Mouse (Mus musculus): ENCODE measurements around the gene Smc3. TPM values are rescaled to one million over a fixed set of nuclear protein-coding genes. Genes with fewer than 3 reads are reported as not detected.
"Not testable (repeated sequence)": the region's sequence is repeated elsewhere in the genome, so short reads cannot be mapped to it uniquely, and the experiment has no call there.

Smc3 gene
- polyA plus RNA-seq, 1 experiment from 2014 or later: 78.8 TPM

- ATAC-seq (ENCODE audit: insufficient number of reproducible peaks, insufficient read depth, low FRiP score, low read depth); H3K4me3 ChIP-seq (ENCODE audit: low read depth, low read length); H3K36me3 ChIP-seq (ENCODE audit: control insufficient read depth, insufficient read depth, low read length); H3K4me2 ChIP-seq (replicated peaks; ENCODE audit: low read depth, low read length); H3K4me1 ChIP-seq (ENCODE audit: control insufficient read depth, insufficient read depth, low read length); H3K9ac ChIP-seq (replicated peaks; ENCODE audit: low read depth, low read length); H3K27me3 ChIP-seq (ENCODE audit: control insufficient read depth, insufficient read depth, low read length); H3K27ac ChIP-seq (ENCODE audit: low read length): not testable (repeated sequence)
- 93% methylated on average over 3 of the region's 3 CpGs for WGBS
- H3K9me3 ChIP-seq (ENCODE audit: control insufficient read depth, low read depth, low read length): peaks cover 15% of the 10 kb centered on the region; the same call in 1 of the 2 replicates
Observed at GRCm38 (mm10) chr19:53587686-53588085, 12.5 kb upstream of the Smc3 start.

DNA sequence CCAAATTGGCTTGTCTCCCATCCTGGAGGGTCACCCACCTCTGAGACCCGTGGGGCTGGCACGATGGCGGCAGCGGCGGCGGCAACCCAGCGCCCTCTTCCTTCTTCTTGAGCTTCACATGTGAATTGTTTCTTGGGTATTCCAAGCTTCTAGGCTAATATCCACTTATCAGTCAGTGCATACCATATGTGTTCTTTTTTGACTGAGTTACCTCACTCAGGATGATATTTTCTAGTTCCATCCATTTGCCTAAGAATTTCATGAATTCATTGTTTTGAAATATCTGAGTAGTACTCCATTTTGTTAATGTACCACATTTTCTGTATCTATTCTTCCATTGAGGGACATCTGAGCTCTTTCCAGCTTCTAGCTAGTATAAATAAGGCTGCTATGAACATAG, 11.2 kb upstream of the Smc3 start, which contains the start of gene Nutf2-ps1:
Nutf2-ps1 (minus strand) TSS at position 101 of the 400 bp plus-strand sequence.
- not testable (repeated sequence) for H3K4me2 ChIP-seq (replicated peaks; ENCODE audit: low read depth, low read length); H3K9ac ChIP-seq (replicated peaks; ENCODE audit: low read depth, low read length)

GRCm38 (mm10) chr19:53596723-53597474, 3.3 kb upstream of the Smc3 start:
- 71% methylated on average over 7 of the region's 7 CpGs for WGBS
- H3K9me3 ChIP-seq (ENCODE audit: control insufficient read depth, low read depth, low read length): no peaks in the 10 kb centered on the region
- no peak overlapping the region for H3K4me2 ChIP-seq (replicated peaks; ENCODE audit: low read depth, low read length)
- H3K9ac ChIP-seq (replicated peaks; ENCODE audit: low read depth, low read length): no peak overlapping the region
- no peak overlapping the region for H3K4me3 ChIP-seq (ENCODE audit: low read depth, low read length)
- no peaks in the 10 kb centered on the region for H3K27me3 ChIP-seq (ENCODE audit: control insufficient read depth, insufficient read depth, low read length)
- H3K4me1 ChIP-seq (ENCODE audit: control insufficient read depth, insufficient read depth, low read length): peaks cover 6% of the 10 kb centered on the region
- H3K36me3 ChIP-seq (ENCODE audit: control insufficient read depth, insufficient read depth, low read length): no peaks in the 10 kb centered on the region
- H3K27ac ChIP-seq (ENCODE audit: low read length): no peak overlapping the region
- ATAC-seq (ENCODE audit: insufficient number of reproducible peaks, insufficient read depth, low FRiP score, low read depth): no peak

More for the DNA sequence above, 11.2 kb upstream of the Smc3 start, which contains the start of gene Nutf2-ps1:
- whole genome bisulfite sequencing: 96% methylated on average over 7 of the region's 7 CpGs
- peaks cover 13% of the 10 kb centered on the region; the same call in 1 of the 2 replicates for H3K9me3 ChIP-seq (ENCODE audit: control insufficient read depth, low read depth, low read length)
- not testable (repeated sequence) for H3K36me3 ChIP-seq (ENCODE audit: control insufficient read depth, insufficient read depth, low read length); H3K4me1 ChIP-seq (ENCODE audit: control insufficient read depth, insufficient read depth, low read length); H3K27me3 ChIP-seq (ENCODE audit: control insufficient read depth, insufficient read depth, low read length); H3K4me3 ChIP-seq (ENCODE audit: low read depth, low read length); ATAC-seq (ENCODE audit: insufficient number of reproducible peaks, insufficient read depth, low FRiP score, low read depth); H3K27ac ChIP-seq (ENCODE audit: low read length)

DNA sequence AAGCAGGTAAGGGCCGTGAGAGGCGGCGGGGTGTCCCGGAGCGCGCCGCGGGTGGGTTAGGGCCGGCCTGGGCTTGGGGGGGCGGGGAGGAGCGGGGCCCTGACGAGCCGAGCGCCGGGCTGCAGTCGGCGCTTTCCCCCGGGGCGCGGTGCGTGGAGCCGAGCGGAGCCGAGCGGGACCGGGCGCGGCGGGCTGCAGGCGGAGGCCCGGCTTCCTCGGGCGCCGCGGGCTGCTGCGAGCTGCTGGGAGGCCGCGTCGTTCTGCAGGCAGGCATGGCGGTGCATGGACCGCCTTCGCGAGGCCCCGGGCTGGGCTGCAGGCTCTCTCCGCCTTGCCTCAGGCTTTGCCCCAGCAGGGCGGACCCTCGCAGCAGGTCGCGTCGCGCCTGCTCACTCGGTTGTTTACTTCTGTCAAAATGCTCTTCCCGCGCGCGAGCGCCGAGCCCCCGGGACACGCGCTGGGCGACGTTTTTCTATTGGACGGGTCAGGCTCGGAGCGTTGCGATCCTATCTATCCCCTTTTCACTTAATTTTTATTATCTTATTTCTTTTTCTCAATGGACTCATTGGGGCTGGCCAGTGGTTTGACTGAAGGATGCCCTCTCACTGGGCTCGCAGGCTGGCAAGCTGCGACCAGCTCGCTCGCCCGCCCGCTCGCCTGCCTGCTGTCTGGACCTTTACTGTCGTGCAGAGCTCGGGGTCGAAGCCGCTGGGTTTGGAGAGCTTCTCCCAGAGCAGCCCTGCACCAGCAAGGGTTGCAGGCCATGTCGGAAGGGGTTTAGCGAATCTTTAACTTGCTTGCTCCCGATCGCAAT, 558 bp downstream of the Smc3 start:
- Histone ChIP-seq H3K9me3 (ENCODE audit: control insufficient read depth, low read depth, low read length) (no peaks in the 10 kb centered on the region), H3K36me3 (ENCODE audit: control insufficient read depth, insufficient read depth, low read length) (peaks cover 4% of the 10 kb centered on the region), H3K9ac (replicated peaks; ENCODE audit: low read depth, low read length) (peak overlapping the region; percentile 94), H3K4me1 (ENCODE audit: control insufficient read depth, insufficient read depth, low read length) (peaks cover 12% of the 10 kb centered on the region), H3K27me3 (ENCODE audit: control insufficient read depth, insufficient read depth, low read length) (no peaks in the 10 kb centered on the region), H3K4me2 (replicated peaks; ENCODE audit: low read depth, low read length) (peak overlapping the region; percentile 98), H3K4me3 (ENCODE audit: low read depth, low read length) (peak overlapping the region; percentile 97), H3K27ac (ENCODE audit: low read length) (peak overlapping the region; percentile 94)
- under 1% methylated on average over 54 of the region's 82 CpGs for WGBS
- ATAC-seq (ENCODE audit: insufficient number of reproducible peaks, insufficient read depth, low FRiP score, low read depth): peak; percentile 73

GRCm38 (mm10) chr19:53601363-53601655, 1.1 kb downstream of the Smc3 start:
- ATAC-seq (ENCODE audit: insufficient number of reproducible peaks, insufficient read depth, low FRiP score, low read depth): no peak
- Histone ChIP-seq H3K27me3 (ENCODE audit: control insufficient read depth, insufficient read depth, low read length) (no peaks in the 10 kb centered on the region), H3K9me3 (ENCODE audit: control insufficient read depth, low read depth, low read length) (no peaks in the 10 kb centered on the region), H3K4me2 (replicated peaks; ENCODE audit: low read depth, low read length) (peak overlapping the region; percentile 98), H3K4me3 (ENCODE audit: low read depth, low read length) (peak overlapping the region; percentile 97), H3K4me1 (ENCODE audit: control insufficient read depth, insufficient read depth, low read length) (peaks cover 12% of the 10 kb centered on the region), H3K36me3 (ENCODE audit: control insufficient read depth, insufficient read depth, low read length) (peaks cover 5% of the 10 kb centered on the region), H3K9ac (replicated peaks; ENCODE audit: low read depth, low read length) (peak overlapping the region; percentile 94), H3K27ac (ENCODE audit: low read length) (no peak overlapping the region)
- 9% methylated on average over 11 of the region's 11 CpGs for WGBS

DNA sequence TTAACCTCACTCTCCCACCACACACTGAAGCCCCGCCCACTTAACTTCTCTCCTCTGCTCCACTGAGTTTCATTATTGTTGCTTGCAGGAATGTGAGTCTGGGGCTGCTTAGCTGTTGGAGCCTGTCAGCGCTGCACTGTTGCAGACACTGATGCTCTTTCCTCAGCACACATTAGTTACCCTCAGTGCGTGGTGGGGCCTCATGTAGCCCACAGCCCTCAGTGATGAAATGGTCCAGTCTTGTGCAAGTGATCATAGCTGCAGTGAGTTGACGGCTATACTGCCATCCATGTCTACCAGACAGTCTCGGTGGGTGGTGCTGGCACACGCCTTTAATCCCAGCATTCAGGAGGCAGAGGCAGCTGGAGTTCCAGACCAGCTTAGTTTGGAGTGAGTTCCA, 8.7 kb downstream of the Smc3 start:
- Histone ChIP-seq H3K9ac (replicated peaks; ENCODE audit: low read depth, low read length) (no peak overlapping the region), H3K36me3 (ENCODE audit: control insufficient read depth, insufficient read depth, low read length) (peaks cover 22% of the 10 kb centered on the region), H3K4me1 (ENCODE audit: control insufficient read depth, insufficient read depth, low read length) (no peaks in the 10 kb centered on the region), H3K4me3 (ENCODE audit: low read depth, low read length) (no peak overlapping the region), H3K27me3 (ENCODE audit: control insufficient read depth, insufficient read depth, low read length) (no peaks in the 10 kb centered on the region), H3K4me2 (replicated peaks; ENCODE audit: low read depth, low read length) (no peak overlapping the region), H3K27ac (ENCODE audit: low read length) (no peak overlapping the region), H3K9me3 (ENCODE audit: control insufficient read depth, low read depth, low read length) (no peaks in the 10 kb centered on the region)
- no peak for ATAC-seq (ENCODE audit: insufficient number of reproducible peaks, insufficient read depth, low FRiP score, low read depth)
- 83% methylated on average over 6 of the region's 6 CpGs for WGBS

DNA sequence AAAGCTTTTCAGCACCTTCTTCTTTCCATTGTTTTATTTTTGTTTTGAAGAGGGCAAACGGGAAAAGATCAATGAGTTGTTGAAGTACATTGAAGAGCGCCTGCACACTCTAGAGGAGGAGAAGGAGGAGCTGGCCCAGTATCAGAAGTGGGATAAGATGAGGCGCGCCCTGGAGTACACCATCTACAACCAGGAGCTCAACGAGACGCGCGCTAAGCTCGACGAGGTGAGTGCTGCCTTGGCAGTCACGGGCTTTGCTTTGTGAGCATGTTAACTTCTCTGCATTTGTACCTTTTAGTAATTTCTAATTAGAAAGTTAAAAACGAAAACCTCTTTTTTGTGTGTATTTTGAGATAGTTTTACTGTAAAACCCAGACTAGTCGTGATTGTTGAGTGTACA, 21.5 kb downstream of the Smc3 start:
- Histone ChIP-seq H3K27me3 (ENCODE audit: control insufficient read depth, insufficient read depth, low read length) (no peaks in the 10 kb centered on the region), H3K4me3 (ENCODE audit: low read depth, low read length) (no peak overlapping the region), H3K9me3 (ENCODE audit: control insufficient read depth, low read depth, low read length) (no peaks in the 10 kb centered on the region), H3K4me1 (ENCODE audit: control insufficient read depth, insufficient read depth, low read length) (no peaks in the 10 kb centered on the region), H3K27ac (ENCODE audit: low read length) (no peak overlapping the region), H3K36me3 (ENCODE audit: control insufficient read depth, insufficient read depth, low read length) (peaks cover 70% of the 10 kb centered on the region), H3K9ac (replicated peaks; ENCODE audit: low read depth, low read length) (no peak overlapping the region), H3K4me2 (replicated peaks; ENCODE audit: low read depth, low read length) (no peak overlapping the region)
- WGBS: 93% methylated on average over 13 of the region's 13 CpGs
- ATAC-seq (ENCODE audit: insufficient number of reproducible peaks, insufficient read depth, low FRiP score, low read depth): no peak

DNA sequence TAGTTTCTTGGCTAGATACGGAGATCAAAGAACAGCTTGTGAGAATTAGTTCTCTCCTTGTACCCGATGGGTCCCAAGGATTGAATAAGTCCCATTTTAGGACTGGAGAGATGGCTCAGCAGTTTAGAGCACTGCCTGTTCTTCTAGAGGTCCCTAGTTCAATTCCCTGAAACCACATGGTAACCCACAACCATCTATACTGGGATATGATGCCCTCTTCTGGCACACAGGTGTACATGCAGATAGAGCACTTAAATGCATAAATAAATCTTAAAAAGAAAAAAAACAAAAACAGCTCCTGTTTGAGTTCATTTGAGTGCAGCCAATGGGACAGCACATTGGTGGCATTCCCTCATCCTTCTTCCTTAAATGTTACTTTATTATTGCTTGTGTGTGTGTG, 37.8 kb downstream of the Smc3 start:
- no peak for ATAC-seq (ENCODE audit: insufficient number of reproducible peaks, insufficient read depth, low FRiP score, low read depth)
- Histone ChIP-seq H3K27ac (ENCODE audit: low read length) (no peak overlapping the region), H3K9ac (replicated peaks; ENCODE audit: low read depth, low read length) (no peak overlapping the region), H3K9me3 (ENCODE audit: control insufficient read depth, low read depth, low read length) (no peaks in the 10 kb centered on the region), H3K36me3 (ENCODE audit: control insufficient read depth, insufficient read depth, low read length) (peaks cover 80% of the 10 kb centered on the region), H3K4me1 (ENCODE audit: control insufficient read depth, insufficient read depth, low read length) (no peaks in the 10 kb centered on the region), H3K4me3 (ENCODE audit: low read depth, low read length) (no peak overlapping the region), H3K4me2 (replicated peaks; ENCODE audit: low read depth, low read length) (no peak overlapping the region), H3K27me3 (ENCODE audit: control insufficient read depth, insufficient read depth, low read length) (no peaks in the 10 kb centered on the region)
- 96% methylated on average over 2 of the region's 2 CpGs for WGBS

All from stomach, embryonic 14.5 days (tissue).